Mouse (Mus musculus) neural tube, embryonic 11.5 days (tissue): ENCODE measurements around the gene Hvcn1. TPM values are rescaled to one million over a fixed set of nuclear protein-coding genes. Genes with fewer than 3 reads are reported as not detected.

ENCODE experiments used
- ATAC-seq: fragments of 200-750 bp; cut with Nextera tagmentation; 2 replicates; pipeline ENCODE4 v1.8.0; 2017; ENCODE audit warnings: moderate number of reproducible peaks, mild to moderate bottlenecking, moderate TSS enrichment, moderate library complexity; ENCODE audit not compliant: insufficient read depth, low FRiP score, low TSS enrichment
- DNase-seq: peaks from one replicate; pipeline ENCODE4 v3.0.0-alpha.2; 2015; ENCODE audit warnings: low spot score
- H3K27ac ChIP-seq: fragments of 300-500 bp; sonication (generic); 2 replicates; pipeline ENCODE4 v1.5.1; 2014; ENCODE audit warnings: low read depth, mild to moderate bottlenecking, low read length
- H3K27me3 ChIP-seq: fragments of 300-500 bp; sonication (generic); 2 replicates; pipeline ENCODE4 v1.6.1; 2014; ENCODE audit warnings: mild to moderate bottlenecking, low read length, mixed read lengths; ENCODE audit not compliant: control insufficient read depth, insufficient read depth
- H3K36me3 ChIP-seq: fragments of 300-500 bp; sonication (generic); 2 replicates; pipeline ENCODE4 v1.6.1; 2014; ENCODE audit warnings: mild to moderate bottlenecking, low read length, moderate library complexity, mixed read lengths; ENCODE audit not compliant: control insufficient read depth, insufficient read depth
- H3K4me1 ChIP-seq: fragments of 300-500 bp; sonication (generic); 2 replicates; pipeline ENCODE4 v1.6.1; 2014; ENCODE audit warnings: low read length, mixed read lengths; ENCODE audit not compliant: control insufficient read depth, insufficient read depth
- H3K4me2 ChIP-seq: fragments of 300-500 bp; sonication (generic); 2 replicates; pipeline ENCODE4 v1.6.1; 2014; ENCODE audit warnings: low read depth, mild to moderate bottlenecking, moderate library complexity
- H3K4me3 ChIP-seq: fragments of 300-500 bp; sonication (generic); 2 replicates; pipeline ENCODE4 v1.5.1; 2014; ENCODE audit warnings: low read depth, low read length
- H3K9ac ChIP-seq: fragments of 300-500 bp; sonication (generic); 2 replicates; pipeline ENCODE4 v1.6.1; 2014; ENCODE audit warnings: mild to moderate bottlenecking, low read length
- H3K9me3 ChIP-seq: fragments of 300-500 bp; sonication (generic); 2 replicates; pipeline ENCODE4 v1.6.1; 2016; ENCODE audit warnings: low read length; ENCODE audit not compliant: control insufficient read depth
- WGBS: fragments of 180-500 bp; shearing (Covaris S2); extraction: QIAGEN DNeasy Blood & Tissue Kit; methylation state at CpG from one replicate; pipeline ENCODE4 v1.1.7; 2014; 5-methylcytosine and 5-hydroxymethylcytosine counted together
- polyA plus RNA-seq: library from polyadenylated mRNA; unstranded; fragments of >200 nt; fragmentation: Nextera tagmentation; extraction: Ambion mirVana; gene quantifications from 2 replicates; pipeline ENCODE4 v1.2.1, GENCODE M21; 2014

Hvcn1 gene
- polyA plus RNA-seq, 1 experiment from 2014 or later: 5.6 TPM

DNA sequence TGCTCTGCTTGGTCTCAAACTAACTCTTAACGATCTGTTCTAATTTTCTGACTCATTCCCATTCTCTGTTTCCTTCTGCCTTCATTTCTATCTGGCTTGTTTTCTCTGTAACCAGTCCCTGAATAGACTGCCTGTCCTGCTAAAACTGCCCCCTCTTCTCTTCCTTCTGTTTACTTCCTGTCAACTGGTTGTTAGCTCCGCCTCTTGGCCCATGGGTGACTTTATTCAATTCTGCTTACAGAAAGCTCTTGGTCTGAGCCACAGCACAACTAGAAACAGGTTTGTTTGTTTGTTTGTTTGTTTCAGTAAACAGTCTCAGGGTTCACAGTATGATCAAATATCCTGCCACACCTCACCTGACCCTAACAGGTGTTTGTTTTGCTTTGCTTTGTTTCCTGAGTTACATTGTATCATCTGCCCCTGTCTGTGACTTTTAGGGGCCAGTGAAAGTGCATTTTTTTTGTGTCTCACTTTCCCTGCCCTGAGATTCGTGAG, 21.7 kb downstream of the Hvcn1 start:
- H3K4me3 ChIP-seq: no peak overlapping the region

DNA sequence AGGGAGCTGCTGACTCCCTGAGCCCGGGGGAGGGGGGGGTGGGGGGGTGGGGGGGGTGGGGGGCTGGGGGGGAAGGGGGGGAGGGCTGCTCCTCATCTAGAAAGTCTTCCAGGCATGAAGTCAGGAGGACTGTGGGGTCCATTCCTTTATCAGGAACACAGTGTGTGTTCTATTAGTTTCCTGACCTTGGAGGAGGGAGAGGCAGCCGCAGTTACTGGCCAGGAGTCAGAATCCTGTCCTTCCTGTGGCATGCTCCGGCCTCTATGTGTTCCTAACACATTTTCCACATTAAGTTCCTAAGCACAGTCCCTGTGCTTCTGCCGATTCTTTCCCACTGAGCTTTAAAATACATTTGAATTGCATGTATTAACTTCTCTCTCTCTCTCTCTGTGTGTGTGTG, 22.2 kb downstream of the Hvcn1 start:
- Histone ChIP-seq H3K9ac (no peak overlapping the region), H3K36me3 (no peaks in the 10 kb centered on the region), H3K4me1 (no peaks in the 10 kb centered on the region), H3K9me3 (no peaks in the 10 kb centered on the region), H3K4me2 (no peak overlapping the region), H3K4me3 (no peak overlapping the region), H3K27ac (no peak overlapping the region), H3K27me3 (no peaks in the 10 kb centered on the region)
- ATAC-seq (no peak), DNase-seq (no peak)
- 82% methylated on average over 4 of the region's 4 CpGs for WGBS

More for the DNA sequence above, 21.7 kb downstream of the Hvcn1 start:
- no peaks in the 10 kb centered on the region for H3K27me3 ChIP-seq
- no peak overlapping the region for H3K4me2 ChIP-seq
- H3K4me1 ChIP-seq: no peaks in the 10 kb centered on the region
- no peaks in the 10 kb centered on the region for H3K36me3 ChIP-seq
- H3K9me3 ChIP-seq: no peaks in the 10 kb centered on the region
- 84% methylated on average over 3 of the region's 3 CpGs for WGBS
- ATAC-seq (no peak), DNase-seq (no peak)
- H3K9ac ChIP-seq: no peak overlapping the region
- no peak overlapping the region for H3K27ac ChIP-seq

- Histone ChIP-seq H3K9me3 (no peaks in the 10 kb centered on the region), H3K4me2 (no peak overlapping the region), H3K4me1 (no peaks in the 10 kb centered on the region), H3K36me3 (no peaks in the 10 kb centered on the region), H3K9ac (no peak overlapping the region), H3K4me3 (no peak overlapping the region), H3K27me3 (no peaks in the 10 kb centered on the region), H3K27ac (no peak overlapping the region)
- 95% methylated on average over 4 of the region's 4 CpGs for WGBS
- no peak for ATAC-seq
- no peak for DNase-seq
Observed at GRCm38 (mm10) chr5:122230816-122231215, 24.2 kb downstream of the Hvcn1 start.

- H3K27me3 ChIP-seq: no peaks in the 10 kb centered on the region
- H3K4me1 ChIP-seq: no peaks in the 10 kb centered on the region
- WGBS: 80% methylated on average over 6 of the region's 6 CpGs
- no peak overlapping the region for H3K4me3 ChIP-seq
- H3K4me2 ChIP-seq: no peak overlapping the region
- no peak overlapping the region for H3K9ac ChIP-seq
- ATAC-seq: no peak
- H3K9me3 ChIP-seq: no peaks in the 10 kb centered on the region
- no peak overlapping the region for H3K27ac ChIP-seq
- DNase-seq: no peak
- no peaks in the 10 kb centered on the region for H3K36me3 ChIP-seq
Observed at GRCm38 (mm10) chr5:122231431-122231830, 24.8 kb downstream of the Hvcn1 start.

DNA sequence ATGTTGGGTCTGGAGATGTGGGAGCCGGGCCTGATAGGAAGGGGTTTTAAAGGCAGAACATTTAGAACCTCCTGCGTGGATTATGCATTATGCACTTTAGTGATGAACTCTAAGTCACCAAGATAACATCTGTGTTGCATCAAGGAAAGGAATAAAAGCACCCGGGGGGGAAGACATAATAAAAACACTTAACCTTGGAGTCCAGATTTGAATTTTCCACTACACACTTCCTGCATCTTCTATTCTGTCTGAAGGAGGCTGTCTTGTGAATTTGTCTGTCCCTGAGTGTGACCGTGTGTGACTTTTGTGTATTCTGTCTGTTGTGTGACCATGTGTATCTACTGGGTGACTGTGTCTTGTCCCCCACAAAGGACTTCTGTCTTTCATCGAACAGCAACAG, 25.4 kb downstream of the Hvcn1 start:
- WGBS: 71% methylated on average over 5 of the region's 5 CpGs
- no peak overlapping the region for H3K9ac ChIP-seq
- H3K4me2 ChIP-seq: no peak overlapping the region
- no peak for DNase-seq
- H3K27ac ChIP-seq: no peak overlapping the region
- H3K9me3 ChIP-seq: no peaks in the 10 kb centered on the region
- no peak overlapping the region for H3K4me3 ChIP-seq
- no peaks in the 10 kb centered on the region for H3K36me3 ChIP-seq
- H3K4me1 ChIP-seq: no peaks in the 10 kb centered on the region
- ATAC-seq: no peak
- H3K27me3 ChIP-seq: no peaks in the 10 kb centered on the region

GRCm38 (mm10) chr5:122233077-122233581, 26.5 kb downstream of the Hvcn1 start:
- no peak overlapping the region for H3K4me3 ChIP-seq
- no peaks in the 10 kb centered on the region for H3K4me1 ChIP-seq
- no peaks in the 10 kb centered on the region for H3K36me3 ChIP-seq
- H3K27ac ChIP-seq: no peak overlapping the region
- WGBS: 90% methylated on average over 14 of the region's 14 CpGs
- no peak overlapping the region for H3K9ac ChIP-seq
- no peaks in the 10 kb centered on the region for H3K27me3 ChIP-seq
- no peak overlapping the region for H3K4me2 ChIP-seq
- no peak for DNase-seq
- no peaks in the 10 kb centered on the region for H3K9me3 ChIP-seq
- ATAC-seq: no peak

GRCm38 (mm10) chr5:122233695-122234094, 27.1 kb downstream of the Hvcn1 start:
- H3K4me3 ChIP-seq: no peak overlapping the region
- DNase-seq: no peak
- WGBS: 86% methylated on average over 12 of the region's 12 CpGs
- no peak overlapping the region for H3K27ac ChIP-seq
- no peak overlapping the region for H3K4me2 ChIP-seq
- no peaks in the 10 kb centered on the region for H3K27me3 ChIP-seq
- H3K9ac ChIP-seq: no peak overlapping the region
- no peak for ATAC-seq
- no peaks in the 10 kb centered on the region for H3K36me3 ChIP-seq
- no peaks in the 10 kb centered on the region for H3K9me3 ChIP-seq
- no peaks in the 10 kb centered on the region for H3K4me1 ChIP-seq

- H3K9ac ChIP-seq: no peak overlapping the region
- no peak overlapping the region for H3K4me2 ChIP-seq
- no peaks in the 10 kb centered on the region; the same call in 1 of the 2 replicates for H3K36me3 ChIP-seq
- H3K27me3 ChIP-seq: no peaks in the 10 kb centered on the region
- DNase-seq: no peak
- WGBS: 86% methylated on average over 9 of the region's 9 CpGs
- no peaks in the 10 kb centered on the region for H3K9me3 ChIP-seq
- no peak overlapping the region for H3K4me3 ChIP-seq
- H3K4me1 ChIP-seq: no peaks in the 10 kb centered on the region
- no peak overlapping the region for H3K27ac ChIP-seq
- no peak for ATAC-seq
Observed at GRCm38 (mm10) chr5:122234319-122235195, 28.0 kb downstream of the Hvcn1 start.
